Comparison of ENCODE assay signal across 31 mouse cellular contexts in genomic region chr9:84064113-84064512, GRCm38 (mm10).
DNase-seq lines count a peak whose midpoint lies in the region; ATAC-seq and TF ChIP-seq lines count a peak whose summit lies in the region.
"Had no signal": no experiment of that assay in that cellular context is flagged by ENCODE, and none has a peak within 500 bp of the region (broad histone marks: within the 10 kb centered on the region; RNA-seq: fewer than 3 reads in every experiment).

No protein-coding gene starts in this region.

- H3K9me3 ChIP-seq in heart, embryonic 12.5 days (replicated peaks): no peaks in the 10 kb centered on the region
- H3K9me3 ChIP-seq in lung, embryonic 15.5 days: no peaks in the 10 kb centered on the region
- H3K9me3 ChIP-seq: embryonic facial prominence, embryonic 15.5 days; forebrain, embryonic 10.5 days; hindbrain, embryonic 12.5 days; kidney, embryonic 15.5 days; liver, embryonic 13.5 days; midbrain, embryonic 10.5 days; neural tube, embryonic 13.5 days had no signal

- H3K4me1 ChIP-seq in heart, embryonic 12.5 days (replicated peaks): no peaks in the 10 kb centered on the region
- H3K4me1 ChIP-seq in lung, embryonic 15.5 days: peaks cover 8% of the 10 kb centered on the region; the same call in 1 of the 2 replicates
- no peaks in the 10 kb centered on the region for H3K4me1 ChIP-seq in lung, adult 2 months (ENCODE audit: control insufficient read depth, insufficient read depth, low read length)
- H3K4me1 ChIP-seq: forebrain, embryonic 10.5 days; hindbrain, embryonic 12.5 days; kidney, embryonic 15.5 days; midbrain, embryonic 10.5 days; neural tube, embryonic 13.5 days had no signal

- DNase-seq in heart, adult 18-20 months: peak; percentile 31 to 38
- no peak for DNase-seq in lung, adult 2 months
- DNase-seq in lung, postnatal 10 days: peak; percentile 9
- no peak for DNase-seq in left cerebral cortex, adult 9 months (ENCODE audit: low spot score in 2 of 2)
- DNase-seq: adrenal gland, adult 2 months; cerebellum, adult 2 months; cerebellum, postnatal 36 days; embryo, embryonic 11 days; gastrocnemius, postnatal 25 days; kidney, postnatal 4 days; liver, embryonic 13.5 days; retina, postnatal 1 day; right cerebral cortex, postnatal 25 days; thymus, adult 2 months; thymus, postnatal 4 days had no signal

- no peak for ATAC-seq in heart, embryonic 12.5 days (ENCODE audit: insufficient number of reproducible peaks, low FRiP score)
- peak; percentile 59; the same call in 1 of the 2 replicates for ATAC-seq in lung, embryonic 15.5 days (ENCODE audit: borderline replicate concordance, extremely low read depth, low FRiP score, low TSS enrichment)
- ATAC-seq in activated CD4-positive, CD25-positive, alpha-beta regulatory T cell, adult 4 months: no peak
- ATAC-seq: CD4-positive, CD25-positive, alpha-beta regulatory T cell, adult 4 months; forebrain, embryonic 16.5 days; intestine, postnatal 0 days; midbrain, embryonic 16.5 days had no signal

- no peaks in the 10 kb centered on the region for H3K36me3 ChIP-seq in heart, embryonic 12.5 days
- H3K36me3 ChIP-seq in lung, embryonic 15.5 days: no peaks in the 10 kb centered on the region
- H3K36me3 ChIP-seq: embryonic facial prominence, embryonic 15.5 days; forebrain, embryonic 10.5 days; hindbrain, embryonic 12.5 days; kidney, embryonic 15.5 days; liver, embryonic 13.5 days; midbrain, embryonic 10.5 days; neural tube, embryonic 13.5 days had no signal

- no peak overlapping the region for H3K4me2 ChIP-seq in heart, embryonic 12.5 days
- no peak overlapping the region for H3K4me2 ChIP-seq in lung, embryonic 15.5 days
- H3K4me2 ChIP-seq: embryonic facial prominence, embryonic 15.5 days; heart, embryonic 11.5 days; hindbrain, embryonic 12.5 days; kidney, embryonic 15.5 days; liver, embryonic 13.5 days; neural tube, embryonic 13.5 days had no signal

- no peak overlapping the region for H3K9ac ChIP-seq in heart, embryonic 12.5 days
- no peak overlapping the region for H3K9ac ChIP-seq in lung, embryonic 15.5 days
- H3K9ac ChIP-seq: embryonic facial prominence, embryonic 15.5 days; hindbrain, embryonic 12.5 days; kidney, embryonic 15.5 days; liver, embryonic 13.5 days; neural tube, embryonic 13.5 days had no signal

- TF ChIP-seq CTCF in lung, adult 2 months (IDR thresholded peaks at IDR 0.05; ENCODE audit: insufficient read depth, low read length): no peak

- H3K4me3 ChIP-seq in heart, embryonic 12.5 days: no peak overlapping the region
- no peak overlapping the region for H3K4me3 ChIP-seq in lung, embryonic 15.5 days
- H3K4me3 ChIP-seq in lung, adult 2 months (replicated peaks; ENCODE audit: extremely low read depth, low read depth, low read length): no peak overlapping the region
- H3K4me3 ChIP-seq: embryonic facial prominence, embryonic 15.5 days; forebrain, embryonic 10.5 days; hindbrain, embryonic 12.5 days; kidney, embryonic 15.5 days; liver, embryonic 13.5 days; midbrain, embryonic 10.5 days; myocyte; neural tube, embryonic 13.5 days had no signal

- WGBS in heart, embryonic 12.5 days: 82% methylated on average over 4 of the region's 4 CpGs
- WGBS in lung, embryonic 15.5 days: 29% methylated on average over 4 of the region's 4 CpGs
- 47% methylated on average over 4 of the region's 4 CpGs for WGBS in lung, adult 2 months

- no peaks in the 10 kb centered on the region for H3K27me3 ChIP-seq in heart, embryonic 12.5 days (replicated peaks)
- H3K27me3 ChIP-seq in lung, embryonic 15.5 days: no peaks in the 10 kb centered on the region
- H3K27me3 ChIP-seq: embryonic facial prominence, embryonic 15.5 days; hindbrain, embryonic 12.5 days; kidney, embryonic 15.5 days; liver, embryonic 13.5 days; neural tube, embryonic 13.5 days had no signal

- no peak for TF ChIP-seq POLR2A in lung, adult 2 months (IDR thresholded peaks at IDR 0.05; ENCODE audit: borderline replicate concordance, extremely low read depth, low read depth, low read length)

- H3K27ac ChIP-seq in heart, embryonic 12.5 days (ENCODE audit: poor library complexity, severe bottlenecking): no peak overlapping the region
- H3K27ac ChIP-seq in lung, embryonic 15.5 days: 0 out of 2 replicates have a peak overlapping the region, but pooled peaks have one; percentile 44
- H3K27ac ChIP-seq: embryonic facial prominence, embryonic 15.5 days; forebrain, embryonic 10.5 days; hindbrain, embryonic 12.5 days; kidney, embryonic 15.5 days; liver, embryonic 13.5 days; macrophage; midbrain, embryonic 10.5 days; neural tube, embryonic 13.5 days had no signal

Comparison
In these comparisons a context has a peak if more than half of its experiments do, and no peak if none do; other contexts are left out.
1. DNase-seq: peak in heart, adult 18-20 months (2 of 2) and lung, postnatal 10 days (single experiment); none in lung, adult 2 months (single experiment) and left cerebral cortex, adult 9 months (0 of 2).